In genomic region chr2:49405954-49406353, GRCm38 (mm10) we compare ENCODE assay signal across 27 mouse cellular contexts. TPM values are rescaled to one million over a fixed set of nuclear protein-coding genes. Genes with fewer than 3 reads are reported as not detected.
DNase-seq lines count a peak whose midpoint lies in the region; ATAC-seq and TF ChIP-seq lines count a peak whose summit lies in the region.
"Had no signal": no experiment of that assay in that cellular context is flagged by ENCODE, and none has a peak within 500 bp of the region (broad histone marks: within the 10 kb centered on the region; RNA-seq: fewer than 3 reads in every experiment).

No protein-coding gene starts in this region.

- no peaks in the 10 kb centered on the region for H3K4me1 ChIP-seq in hindbrain, embryonic 14.5 days (replicated peaks; ENCODE audit: control insufficient read depth, insufficient read depth, low read length)
- no peaks in the 10 kb centered on the region for H3K4me1 ChIP-seq in hindbrain, embryonic 13.5 days (replicated peaks)
- no peaks in the 10 kb centered on the region for H3K4me1 ChIP-seq in hindbrain, postnatal 0 days (ENCODE audit: insufficient read depth, low read length)
- H3K4me1 ChIP-seq: embryonic facial prominence, embryonic 13.5 days; forebrain, embryonic 12.5 days; forebrain, embryonic 15.5 days; heart, embryonic 12.5 days; heart, embryonic 15.5 days; hindbrain, embryonic 15.5 days had no signal

- DNase-seq in embryo, embryonic 10.5 days (ENCODE audit: low spot score) = peak; percentile 1
- no peak for DNase-seq in embryo, embryonic 11 days
- peak; percentile 27 for DNase-seq in hindbrain, embryonic 14.5 days (ENCODE audit: low spot score)
- DNase-seq in MN1 (ENCODE audit: low spot score) = peak; percentile 57
- DNase-seq in hindbrain, postnatal 0 days (ENCODE audit: low spot score) = peak; percentile 41
- no peak for DNase-seq in right cerebral cortex, adult 2 months (ENCODE audit: low spot score in 2 of 2)
- DNase-seq: adrenal gland, postnatal 10 days; adrenal gland, postnatal 36 days; cerebellum, adult 18-20 months; cerebellum, adult 9-10 months; cerebellum, postnatal 14 days; gastrocnemius, postnatal 25 days; heart, adult 18-20 months; heart, postnatal 10 days; heart, postnatal 36 days had no signal

- H3K9me3 ChIP-seq in hindbrain, embryonic 14.5 days (ENCODE audit: control insufficient read depth, low read length) = no peaks in the 10 kb centered on the region
- no peaks in the 10 kb centered on the region for H3K9me3 ChIP-seq in hindbrain, embryonic 13.5 days
- H3K9me3 ChIP-seq in hindbrain, postnatal 0 days (ENCODE audit: low read length) = no peaks in the 10 kb centered on the region
- H3K9me3 ChIP-seq: embryonic facial prominence, embryonic 10.5 days; embryonic facial prominence, embryonic 13.5 days; forebrain, embryonic 12.5 days; forebrain, embryonic 15.5 days; heart, embryonic 12.5 days; heart, embryonic 15.5 days; hindbrain, embryonic 15.5 days had no signal

- no peaks in the 10 kb centered on the region for H3K27me3 ChIP-seq in hindbrain, embryonic 14.5 days (ENCODE audit: control insufficient read depth, insufficient read depth, low read length)
- H3K27me3 ChIP-seq in hindbrain, embryonic 13.5 days = no peaks in the 10 kb centered on the region
- H3K27me3 ChIP-seq in hindbrain, postnatal 0 days (ENCODE audit: insufficient read depth, low read length) = no peaks in the 10 kb centered on the region
- H3K27me3 ChIP-seq: embryonic facial prominence, embryonic 13.5 days; forebrain, embryonic 12.5 days; forebrain, embryonic 15.5 days; heart, embryonic 12.5 days; heart, embryonic 15.5 days; hindbrain, embryonic 15.5 days had no signal

- H3K4me2 ChIP-seq in hindbrain, embryonic 14.5 days (replicated peaks) = no peak overlapping the region
- H3K4me2 ChIP-seq in hindbrain, embryonic 13.5 days = no peak overlapping the region
- no peak overlapping the region for H3K4me2 ChIP-seq in hindbrain, postnatal 0 days (ENCODE audit: low read depth, low read length)
- H3K4me2 ChIP-seq: embryonic facial prominence, embryonic 13.5 days; forebrain, embryonic 12.5 days; forebrain, embryonic 15.5 days; heart, embryonic 12.5 days; heart, embryonic 15.5 days; hindbrain, embryonic 15.5 days had no signal

- WGBS in hindbrain, embryonic 14.5 days = 23% methylated on average over 2 of the region's 2 CpGs
- WGBS in hindbrain, embryonic 13.5 days = 24% methylated on average over 2 of the region's 2 CpGs
- WGBS in hindbrain, postnatal 0 days = 24% methylated on average over 2 of the region's 2 CpGs

- H3K27ac ChIP-seq in hindbrain, embryonic 14.5 days = no peak overlapping the region
- H3K27ac ChIP-seq in hindbrain, embryonic 13.5 days = no peak overlapping the region
- H3K27ac ChIP-seq in hindbrain, postnatal 0 days = no peak overlapping the region
- H3K27ac ChIP-seq: embryonic facial prominence, embryonic 10.5 days; embryonic facial prominence, embryonic 13.5 days; forebrain, embryonic 12.5 days; forebrain, embryonic 15.5 days; heart, embryonic 15.5 days; hindbrain, embryonic 15.5 days had no signal

- peak; percentile 40 for ATAC-seq in hindbrain, embryonic 14.5 days (ENCODE audit: low FRiP score)
- no peak for ATAC-seq in hindbrain, embryonic 13.5 days (ENCODE audit: low FRiP score)
- ATAC-seq in hindbrain, postnatal 0 days = 0 out of 2 replicates have a peak, but pooled peaks have one; percentile 38
- ATAC-seq: forebrain, embryonic 15.5 days; inflammation-experienced regulatory T-cells, adult 6 months; intestine, embryonic 16.5 days; Patski had no signal

- no peaks in the 10 kb centered on the region for H3K36me3 ChIP-seq in hindbrain, embryonic 14.5 days (replicated peaks; ENCODE audit: control insufficient read depth, insufficient read depth)
- H3K36me3 ChIP-seq in hindbrain, embryonic 13.5 days = no peaks in the 10 kb centered on the region
- H3K36me3 ChIP-seq in hindbrain, postnatal 0 days (ENCODE audit: insufficient read depth, low read length) = no peaks in the 10 kb centered on the region
- H3K36me3 ChIP-seq: embryonic facial prominence, embryonic 10.5 days; embryonic facial prominence, embryonic 13.5 days; forebrain, embryonic 12.5 days; forebrain, embryonic 15.5 days; heart, embryonic 12.5 days; heart, embryonic 15.5 days; hindbrain, embryonic 15.5 days had no signal

- no peak overlapping the region for H3K9ac ChIP-seq in hindbrain, embryonic 14.5 days
- no peak overlapping the region for H3K9ac ChIP-seq in hindbrain, embryonic 13.5 days
- no peak overlapping the region for H3K9ac ChIP-seq in hindbrain, postnatal 0 days (replicated peaks; ENCODE audit: low read length)
- H3K9ac ChIP-seq: embryonic facial prominence, embryonic 13.5 days; forebrain, embryonic 12.5 days; forebrain, embryonic 15.5 days; heart, embryonic 12.5 days; heart, embryonic 15.5 days; hindbrain, embryonic 15.5 days had no signal

- no peak overlapping the region for H3K4me3 ChIP-seq in hindbrain, embryonic 14.5 days (replicated peaks; ENCODE audit: low read length)
- H3K4me3 ChIP-seq in hindbrain, embryonic 13.5 days = no peak overlapping the region
- H3K4me3 ChIP-seq in hindbrain, postnatal 0 days (ENCODE audit: low read length) = no peak overlapping the region
- H3K4me3 ChIP-seq: embryonic facial prominence, embryonic 10.5 days; embryonic facial prominence, embryonic 13.5 days; erythroblast, embryonic 14.5 days; forebrain, embryonic 12.5 days; forebrain, embryonic 15.5 days; heart, embryonic 12.5 days; heart, embryonic 15.5 days; hindbrain, embryonic 15.5 days had no signal

- TF ChIP-seq CTCF in hindbrain, postnatal 0 days (IDR thresholded peaks at IDR 0.05; ENCODE audit: low read depth) = no peak

RNA-seq across cellular contexts. Expression of gene Epc2, which starts 45.3 kb away (rescaled TPM):
- polyA plus RNA-seq in hindbrain, embryonic 14.5 days (2014; fragmentation: Nextera tagmentation; extraction: Ambion mirVana) = 16.7 and 17.5 TPM in 2 replicates
- polyA plus RNA-seq in hindbrain, embryonic 13.5 days (2015; fragmentation: Nextera tagmentation; extraction: Ambion mirVana) = 12.6 and 12.7 TPM in 2 replicates
- 28.6 and 30.7 TPM in 2 replicates for total RNA-seq in hindbrain, postnatal 0 days (2014; rRNA removed)
- 7.4 and 7.8 TPM in 2 replicates for polyA plus RNA-seq in hindbrain, postnatal 0 days (2015; fragmentation: Nextera tagmentation; extraction: Ambion mirVana)

Comparison
In these comparisons a context has a peak if more than half of its experiments do, and no peak if none do; other contexts are left out.
1. DNase-seq: peak in embryo, embryonic 10.5 days (single experiment), hindbrain, embryonic 14.5 days (single experiment), MN1 (single experiment) and hindbrain, postnatal 0 days (single experiment); none in embryo, embryonic 11 days (single experiment) and right cerebral cortex, adult 2 months (0 of 2).